Mouse (Mus musculus) stomach, embryonic 16.5 days (tissue): ENCODE measurements around the gene Hivep3. TPM values are rescaled to one million over a fixed set of nuclear protein-coding genes. Genes with fewer than 3 reads are reported as not detected.

Experiments
- ATAC-seq: fragments of 200-750 bp; cut with Nextera tagmentation; 2 replicates; pipeline ENCODE4 v1.8.0; 2017; ENCODE audit warnings: moderate number of reproducible peaks, moderate TSS enrichment; ENCODE audit not compliant: insufficient read depth, low FRiP score
- H3K27ac ChIP-seq: fragments of 300-500 bp; sonication (generic); 2 replicates; pipeline ENCODE4 v1.5.1; 2014; ENCODE audit warnings: low read length
- H3K27me3 ChIP-seq: fragments of 300-500 bp; sonication (generic); 2 replicates; pipeline ENCODE4 v1.6.1; 2014; ENCODE audit warnings: low read length, control low read depth, mixed read lengths; ENCODE audit not compliant: control insufficient read depth, insufficient read depth
- H3K36me3 ChIP-seq: fragments of 300-500 bp; sonication (generic); 2 replicates; pipeline ENCODE4 v1.6.1; 2014; ENCODE audit warnings: low read length; ENCODE audit not compliant: control insufficient read depth, insufficient read depth
- H3K4me1 ChIP-seq: fragments of 300-500 bp; sonication (generic); 2 replicates; pipeline ENCODE4 v1.6.1; 2014; ENCODE audit warnings: low read length, control low read depth, mixed read lengths; ENCODE audit not compliant: control insufficient read depth, insufficient read depth
- H3K4me2 ChIP-seq: fragments of 300-500 bp; sonication (generic); 2 replicates; pipeline ENCODE4 v1.6.1; 2014; ENCODE audit warnings: low read depth, low read length, mixed read lengths
- H3K4me3 ChIP-seq: fragments of 300-500 bp; sonication (generic); replicated peaks from 2 replicates; pipeline ENCODE4 v1.5.1; 2014; ENCODE audit warnings: mild to moderate bottlenecking, low read length
- H3K9ac ChIP-seq: fragments of 300-500 bp; sonication (generic); 2 replicates; pipeline ENCODE4 v1.6.1; 2014; ENCODE audit warnings: low read length
- H3K9me3 ChIP-seq: fragments of 300-500 bp; sonication (generic); replicated peaks from 2 replicates; pipeline ENCODE4 v1.6.1; 2016; ENCODE audit warnings: low read length, control low read depth; ENCODE audit not compliant: control insufficient read depth
- WGBS: fragments of 180-500 bp; shearing (Covaris S2); extraction: QIAGEN DNeasy Blood & Tissue Kit; methylation state at CpG from one replicate; pipeline ENCODE4 v1.1.7; 2014; 5-methylcytosine and 5-hydroxymethylcytosine counted together
- polyA plus RNA-seq: library from polyadenylated mRNA; unstranded; fragments of >200 nt; fragmentation: Nextera tagmentation; extraction: Ambion mirVana; gene quantifications from 2 replicates; pipeline ENCODE4 v1.2.1, GENCODE M21; 2015

The Hivep3 gene
- polyA plus RNA-seq, 1 experiment from 2014 or later: 8.8 TPM

- Histone ChIP-seq H3K4me3 (no peak overlapping the region), H3K4me1 (0 out of 2 replicates have a peak, but pooled peaks cover under 1% of the 10 kb centered on the region), H3K27ac (no peak overlapping the region), H3K36me3 (no peaks in the 10 kb centered on the region), H3K27me3 (no peaks in the 10 kb centered on the region), H3K4me2 (no peak overlapping the region), H3K9me3 (no peaks in the 10 kb centered on the region), H3K9ac (no peak overlapping the region)
- 73% methylated on average over 9 of the region's 9 CpGs for WGBS
- ATAC-seq: no peak
Measured at GRCm38 (mm10) chr4:119973729-119974605, 240.4 kb downstream of the Hivep3 start.

- no peak overlapping the region for H3K4me3 ChIP-seq
- H3K27ac ChIP-seq: no peak overlapping the region
- no peak for ATAC-seq
- WGBS: 74% methylated on average over 10 of the region's 10 CpGs
- H3K9me3 ChIP-seq: no peaks in the 10 kb centered on the region
- no peak overlapping the region for H3K4me2 ChIP-seq
- H3K36me3 ChIP-seq: no peaks in the 10 kb centered on the region
- H3K27me3 ChIP-seq: no peaks in the 10 kb centered on the region
- no peaks in the 10 kb centered on the region for H3K4me1 ChIP-seq
- H3K9ac ChIP-seq: no peak overlapping the region
Measured at GRCm38 (mm10) chr4:119975242-119975641, 241.7 kb downstream of the Hivep3 start.

- no peak for ATAC-seq
- WGBS: 66% methylated on average over 12 of the region's 12 CpGs
Measured at GRCm38 (mm10) chr4:119975822-119976221, 242.2 kb downstream of the Hivep3 start.

GRCm38 (mm10) chr4:119976428-119977168 lies 243.0 kb downstream of the Hivep3 start:
- Histone ChIP-seq H3K4me3 (no peak overlapping the region), H3K4me2 (no peak overlapping the region), H3K9me3 (no peaks in the 10 kb centered on the region), H3K4me1 (no peaks in the 10 kb centered on the region), H3K27me3 (no peaks in the 10 kb centered on the region), H3K27ac (no peak overlapping the region), H3K36me3 (no peaks in the 10 kb centered on the region), H3K9ac (no peak overlapping the region)
- no peak for ATAC-seq
- WGBS: 14% methylated on average over 3 of the region's 3 CpGs

More at GRCm38 (mm10) chr4:119975822-119976221, 242.2 kb downstream of the Hivep3 start:
- H3K9ac ChIP-seq: no peak overlapping the region
- no peak overlapping the region for H3K4me3 ChIP-seq
- H3K4me1 ChIP-seq: no peaks in the 10 kb centered on the region
- no peak overlapping the region for H3K27ac ChIP-seq
- H3K4me2 ChIP-seq: no peak overlapping the region
- H3K27me3 ChIP-seq: no peaks in the 10 kb centered on the region
- no peaks in the 10 kb centered on the region for H3K9me3 ChIP-seq
- no peaks in the 10 kb centered on the region for H3K36me3 ChIP-seq

- Histone ChIP-seq H3K27ac (no peak overlapping the region), H3K4me1 (no peaks in the 10 kb centered on the region), H3K36me3 (no peaks in the 10 kb centered on the region), H3K27me3 (no peaks in the 10 kb centered on the region), H3K4me3 (no peak overlapping the region), H3K4me2 (no peak overlapping the region), H3K9me3 (no peaks in the 10 kb centered on the region), H3K9ac (no peak overlapping the region)
- no peak for ATAC-seq
- WGBS: 70% methylated on average over 7 of the region's 7 CpGs
Measured at GRCm38 (mm10) chr4:119977817-119978491, 244.4 kb downstream of the Hivep3 start.

- no peak overlapping the region for H3K4me3 ChIP-seq
- H3K4me2 ChIP-seq: no peak overlapping the region
- 70% methylated on average over 5 of the region's 5 CpGs for WGBS
- no peak overlapping the region for H3K27ac ChIP-seq
- H3K36me3 ChIP-seq: no peaks in the 10 kb centered on the region
- no peaks in the 10 kb centered on the region for H3K9me3 ChIP-seq
- ATAC-seq: no peak
- H3K4me1 ChIP-seq: no peaks in the 10 kb centered on the region
- H3K27me3 ChIP-seq: no peaks in the 10 kb centered on the region
- no peak overlapping the region for H3K9ac ChIP-seq
Measured at GRCm38 (mm10) chr4:119979238-119979829, 245.8 kb downstream of the Hivep3 start.

GRCm38 (mm10) chr4:119979918-119980317 lies 246.3 kb downstream of the Hivep3 start:
- no peak overlapping the region for H3K4me3 ChIP-seq
- no peaks in the 10 kb centered on the region for H3K36me3 ChIP-seq
- H3K4me1 ChIP-seq: no peaks in the 10 kb centered on the region
- H3K27ac ChIP-seq: no peak overlapping the region
- 52% methylated on average over 2 of the region's 2 CpGs for WGBS
- no peak for ATAC-seq
- H3K4me2 ChIP-seq: no peak overlapping the region
- H3K9ac ChIP-seq: no peak overlapping the region
- H3K27me3 ChIP-seq: no peaks in the 10 kb centered on the region
- no peaks in the 10 kb centered on the region for H3K9me3 ChIP-seq

GRCm38 (mm10) chr4:119981047-119981720 lies 247.6 kb downstream of the Hivep3 start:
- ATAC-seq: no peak
- Histone ChIP-seq H3K27me3 (no peaks in the 10 kb centered on the region), H3K36me3 (no peaks in the 10 kb centered on the region), H3K4me1 (no peaks in the 10 kb centered on the region), H3K9me3 (no peaks in the 10 kb centered on the region), H3K9ac (no peak overlapping the region), H3K27ac (no peak overlapping the region), H3K4me3 (no peak overlapping the region), H3K4me2 (no peak overlapping the region)
- WGBS: 79% methylated on average over 12 of the region's 12 CpGs
